Mouse (Mus musculus) ZHBTc4 (cell line): Measurements from ENCODE around the gene Slc16a13.
"Not testable (repeated sequence)": the region's sequence is repeated elsewhere in the genome, so short reads cannot be mapped to it uniquely, and the experiment has no call there.

Experiments used
- DNase-seq: peaks from one replicate; pipeline ENCODE4 v3.0.0-alpha.2; 2011; ENCODE audit warnings: low read depth, low spot score

The Slc16a13 gene

DNA sequence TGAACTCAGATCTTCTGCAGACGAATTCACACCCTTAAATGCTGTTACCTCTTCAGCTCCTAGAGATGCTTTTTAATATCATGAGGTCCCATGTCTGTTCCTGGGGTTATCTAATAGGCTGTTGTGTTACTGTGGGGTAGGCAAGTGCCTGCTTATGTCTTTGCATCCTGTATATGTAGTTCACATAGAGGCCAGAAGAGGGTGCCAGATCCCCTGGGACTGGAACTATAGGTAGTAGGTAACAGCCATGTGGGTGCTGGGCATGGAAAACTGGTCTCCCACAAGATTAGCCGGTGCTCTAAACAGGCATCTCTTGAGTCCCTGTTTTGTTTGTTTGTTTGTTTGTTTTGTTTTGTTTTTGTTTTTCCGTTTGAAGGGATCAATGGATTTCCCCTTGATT is 49.0 kb downstream of the Slc16a13 start:
- peak; percentile 86 for DNase-seq

DNA sequence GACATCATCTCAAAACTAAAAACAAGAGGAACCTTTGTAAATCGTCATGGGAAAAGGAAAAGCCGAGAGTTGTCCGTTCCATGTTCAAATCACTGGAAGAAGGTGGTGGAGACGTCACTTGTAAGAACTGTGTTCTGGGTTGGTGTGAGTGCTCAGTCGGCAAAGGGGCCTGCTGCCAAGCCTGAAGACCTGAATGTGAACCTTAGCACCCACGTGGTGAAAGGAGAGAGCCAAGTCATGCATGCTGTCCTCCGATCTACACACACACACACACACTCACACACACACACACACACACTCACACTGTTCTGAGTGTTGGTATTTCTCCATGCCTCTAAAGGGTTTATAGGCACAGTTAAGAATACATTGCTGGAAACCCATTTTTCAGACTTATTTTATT is 49.7 kb downstream of the Slc16a13 start:
- no peak for DNase-seq

DNA sequence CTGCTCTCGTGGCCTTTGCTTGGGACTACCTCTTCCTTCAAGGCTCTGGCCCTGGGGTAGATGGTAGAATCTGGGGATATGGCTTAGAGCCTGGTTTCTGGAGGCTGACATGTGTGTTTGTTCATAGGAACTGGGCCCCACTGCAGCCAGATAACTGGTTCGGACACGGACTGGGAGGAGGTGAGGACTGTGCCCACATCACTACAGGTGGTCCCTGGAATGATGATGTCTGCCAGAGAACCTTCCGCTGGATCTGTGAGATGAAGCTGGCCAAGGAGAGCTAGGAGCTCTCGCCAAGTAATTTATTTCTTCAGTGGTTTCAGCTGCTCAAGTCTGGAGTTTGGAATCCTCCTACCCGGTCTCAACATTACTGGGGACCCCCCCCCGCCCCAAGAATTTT is 50.6 kb downstream of the Slc16a13 start:
- no peak for DNase-seq

DNA sequence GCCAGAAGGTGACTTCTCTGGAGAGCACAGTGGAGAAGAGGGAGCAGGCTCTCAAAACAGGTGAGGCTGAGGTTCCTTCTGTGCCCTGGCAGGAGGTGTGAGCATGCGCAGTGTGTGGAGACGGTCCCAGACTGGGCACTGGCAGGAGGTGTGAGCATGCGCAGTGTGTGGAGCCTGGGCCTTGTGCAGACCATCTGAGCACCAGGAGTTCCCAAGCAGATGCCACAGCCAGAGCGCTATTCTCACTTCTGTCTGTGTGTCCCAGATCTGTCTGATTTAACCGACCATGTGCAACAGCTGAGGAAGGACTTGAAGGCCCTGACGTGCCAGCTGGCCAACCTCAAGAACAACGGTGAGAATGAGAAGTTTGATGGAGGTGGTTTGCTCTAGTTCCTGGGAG is 51.4 kb downstream of the Slc16a13 start:
- not testable (repeated sequence) for DNase-seq

DNA sequence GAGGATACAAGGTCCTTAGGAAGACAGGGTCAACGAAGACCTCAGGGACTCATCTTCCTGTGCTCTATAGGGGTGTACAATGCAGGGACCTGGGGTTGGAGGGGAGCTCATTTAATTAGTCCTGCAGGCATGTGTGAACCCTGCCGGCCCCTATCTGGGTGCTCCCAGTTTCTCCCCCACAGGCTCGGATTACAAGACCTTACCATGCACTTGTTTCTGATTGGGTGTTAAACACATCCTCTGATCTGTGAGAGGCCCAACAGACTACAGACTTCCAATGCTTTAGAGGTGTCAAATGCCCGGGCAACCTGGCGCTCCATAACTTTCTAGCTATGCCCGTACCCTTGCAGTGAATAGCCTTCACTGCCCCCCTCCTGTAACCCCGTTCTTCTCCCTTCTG is 52.7 kb downstream of the Slc16a13 start:
- DNase-seq: no peak
